Mouse (Mus musculus) spleen, adult 2 months (tissue): Measurements from ENCODE around the gene Slc22a7. TPM values are rescaled to one million over a fixed set of nuclear protein-coding genes. Genes with fewer than 3 reads are reported as not detected.

Experiments used
- DNase-seq, 2 experiments: peaks; one replicate each; pipeline versions ENCODE4 v3.0.0 to v3.0.0-alpha.2; 2012 to 2021; ENCODE audit warnings: low spot score in 2 of 2, low read depth in 1 of 2
- H3K27ac ChIP-seq: fragments of 200-500 bp; 2 replicates; pipeline ENCODE4 v1.5.1; 2012; ENCODE audit warnings: low read length, inconsistent platforms; ENCODE audit not compliant: insufficient read depth
- H3K27me3 ChIP-seq: fragments of 200-500 bp; 2 replicates; pipeline ENCODE4 v1.6.1; 2012; ENCODE audit warnings: mild to moderate bottlenecking, moderate library complexity, low read length, inconsistent platforms; ENCODE audit not compliant: control insufficient read depth, insufficient read depth
- H3K36me3 ChIP-seq: fragments of 200-500 bp; 2 replicates; pipeline ENCODE4 v1.6.1; 2012; ENCODE audit warnings: mild to moderate bottlenecking, low read length, inconsistent platforms; ENCODE audit not compliant: control insufficient read depth, insufficient read depth
- H3K4me1 ChIP-seq: fragments of 200-500 bp; 2 replicates; pipeline ENCODE4 v1.6.1; 2011; ENCODE audit warnings: inconsistent platforms; ENCODE audit not compliant: control insufficient read depth, insufficient read depth, insufficient read length
- H3K4me3 ChIP-seq: fragments of 200-500 bp; 2 replicates; pipeline ENCODE4 v1.5.1; 2011; ENCODE audit warnings: mild to moderate bottlenecking, inconsistent platforms; ENCODE audit not compliant: insufficient read depth, insufficient read length; ENCODE audit errors: extremely low read depth
- CTCF ChIP-seq: fragments of 200-500 bp; IDR thresholded peaks from 2 replicates; pipeline ENCODE4 v1.5.1; 2011; ENCODE audit warnings: mild to moderate bottlenecking, inconsistent platforms; ENCODE audit not compliant: insufficient read depth, insufficient read length, insufficient replicate concordance; ENCODE audit errors: extremely low read depth
- POLR2A ChIP-seq: fragments of 200-500 bp; IDR thresholded peaks from 2 replicates; pipeline ENCODE4 v1.6.1; 2011; ENCODE audit warnings: low read depth, low read length, inconsistent platforms
- WGBS: fragments of 180-500 bp; shearing (Covaris S2); methylation state at CpG from one replicate; pipeline ENCODE4 v1.1.7; 2018; 5-methylcytosine and 5-hydroxymethylcytosine counted together
- polyA plus RNA-seq: library from polyadenylated mRNA; depleted of rRNA; stranded (reverse); fragments of >200 nt; gene quantifications from 2 replicates; pipeline ENCODE4 v1.2.3, GENCODE M21; 2012; rRNA removed

The Slc22a7 gene
- polyA plus RNA-seq, 1 experiment, result 0.07 TPM

- TF ChIP-seq CTCF, result no peak
- TF ChIP-seq POLR2A, result peak; percentile 52
- no peaks in the 10 kb centered on the region for H3K27me3 ChIP-seq
- peaks cover 23% of the 10 kb centered on the region for H3K4me1 ChIP-seq
- DNase-seq, result peak; percentile 81 to 99
- under 1% methylated on average over 93 of the region's 105 CpGs for WGBS
- H3K4me3 ChIP-seq, result peak within 1 kb of the TSS; percentile 78
- peak within 1 kb of the TSS; percentile 91 for H3K27ac ChIP-seq
- peaks cover 3% of the 10 kb centered on the region; the same call in 1 of the 2 replicates for H3K36me3 ChIP-seq
Measured at GRCm38 (mm10) chr17:46383294-46384060, 54.8 kb downstream of the Slc22a7 start, which contains the start of gene Zfp318. Zfp318 (plus strand) TSS chr17:46383731.

Other genes starting within 250 kb of the Slc22a7 start
- 5.2 and 5.6 TPM in 2 replicates for gene Polh, start 235.8 kb downstream of the Slc22a7 start, polyA plus RNA-seq
- gene Xpo5, start 235.7 kb downstream of the Slc22a7 start, polyA plus RNA-seq, result 14.7 and 16.8 TPM in 2 replicates
- gene Polr1c, start 190.4 kb downstream of the Slc22a7 start, polyA plus RNA-seq, result 30.0 and 33.6 TPM in 2 replicates
- gene Yipf3, start 190.4 kb downstream of the Slc22a7 start, polyA plus RNA-seq, result 128 and 138 TPM in 2 replicates
- 0.82 and 0.89 TPM in 2 replicates for gene Lrrc73, start 184.9 kb downstream of the Slc22a7 start, polyA plus RNA-seq
- gene Tjap1, start 155.4 kb downstream of the Slc22a7 start, polyA plus RNA-seq, result 28.8 and 40.4 TPM in 2 replicates
- 0.46 and 0.50 TPM in 2 replicates for gene Dlk2, start 141.0 kb downstream of the Slc22a7 start, polyA plus RNA-seq
- 15.4 and 23.3 TPM in 2 replicates for gene Abcc10, start 110.1 kb downstream of the Slc22a7 start, polyA plus RNA-seq
- gene Zfp318, start 54.7 kb downstream of the Slc22a7 start, polyA plus RNA-seq, result 37.6 and 55.4 TPM in 2 replicates
- gene Crip3, start 9.5 kb downstream of the Slc22a7 start, polyA plus RNA-seq, result 8.9 and 10.0 TPM in 2 replicates
- gene Ttbk1, start 49.2 kb upstream of the Slc22a7 start, polyA plus RNA-seq, result 0.82 and 0.89 TPM in 2 replicates
- 2.3 and 3.6 TPM in 2 replicates for gene Dnph1, start 58.3 kb upstream of the Slc22a7 start, polyA plus RNA-seq
- 16.2 and 19.4 TPM in 2 replicates for gene Cul9, start 107.9 kb upstream of the Slc22a7 start, polyA plus RNA-seq
- gene Srf, start 117.7 kb upstream of the Slc22a7 start, polyA plus RNA-seq, result 146 and 226 TPM in 2 replicates
- 8.5 and 11.1 TPM in 2 replicates for gene Ptk7, start 191.0 kb upstream of the Slc22a7 start, polyA plus RNA-seq
- gene Klc4, start 207.6 kb upstream of the Slc22a7 start, polyA plus RNA-seq, result 14.2 and 14.6 TPM in 2 replicates
- 48.3 and 49.8 TPM in 2 replicates for gene Mrpl2, start 207.8 kb upstream of the Slc22a7 start, polyA plus RNA-seq
- 19.0 and 21.5 TPM in 2 replicates for gene Cul7, start 211.9 kb upstream of the Slc22a7 start, polyA plus RNA-seq
- 25.8 and 32.8 TPM in 2 replicates for gene Rrp36, start 235.9 kb upstream of the Slc22a7 start, polyA plus RNA-seq
- gene Mea1, start 240.3 kb upstream of the Slc22a7 start, polyA plus RNA-seq, result 30.2 and 34.6 TPM in 2 replicates
- 57.5 and 69.2 TPM in 2 replicates for gene Klhdc3, start 242.5 kb upstream of the Slc22a7 start, polyA plus RNA-seq